Mouse (Mus musculus): Measurements from ENCODE around the gene Shisa7.
A peak's percentile ranks its signal among the peaks of the same experiment; 100 is the strongest.
"Not testable (repeated sequence)": the region's sequence is repeated elsewhere in the genome, so short reads cannot be mapped to it uniquely, and the experiment has no call there.

Gene Shisa7

GRCm38 (mm10) chr7:4844245-4844916 is at the start of gene Shisa7:
Shisa7 (minus strand) TSS chr7:4844696.
- peak; percentile 46 for DNase-seq

- no peak for DNase-seq
These were observed 42.2 kb upstream of the Shisa7 start for GRCm38 (mm10) chr7:4886680-4887079.

- not testable (repeated sequence) for DNase-seq
These were observed 34.5 kb upstream of the Shisa7 start for GRCm38 (mm10) chr7:4879036-4879435.

- no peak for DNase-seq
These were observed 33.7 kb upstream of the Shisa7 start for GRCm38 (mm10) chr7:4878186-4878585.

- DNase-seq: no peak
These were observed 32.7 kb upstream of the Shisa7 start for GRCm38 (mm10) chr7:4877226-4877625.

GRCm38 (mm10) chr7:4876753-4877221 is 32.3 kb upstream of the Shisa7 start, which contains the start of gene Isoc2a:
Isoc2a (plus strand) TSS chr7:4877153.
- DNase-seq: peak; percentile 94

GRCm38 (mm10) chr7:4870133-4870532 is 25.6 kb upstream of the Shisa7 start, which contains the start of gene Isoc2b:
Isoc2b (minus strand) TSS chr7:4870258.
- no peak for DNase-seq

- DNase-seq: no peak
These were observed 22.2 kb upstream of the Shisa7 start for GRCm38 (mm10) chr7:4866631-4867180.

GRCm38 (mm10) chr7:4865579-4866493 is 21.3 kb upstream of the Shisa7 start:
- DNase-seq: peak; percentile 98

- peak; percentile 61 for DNase-seq
These were observed 20.6 kb upstream of the Shisa7 start for GRCm38 (mm10) chr7:4865090-4865489.

- DNase-seq: no peak
These were observed 19.8 kb upstream of the Shisa7 start for GRCm38 (mm10) chr7:4864130-4864845.

GRCm38 (mm10) chr7:4863541-4864080 is 19.1 kb upstream of the Shisa7 start:
- DNase-seq: no peak

GRCm38 (mm10) chr7:4863041-4863440 is 18.5 kb upstream of the Shisa7 start:
- peak; percentile 62 for DNase-seq

GRCm38 (mm10) chr7:4860926-4861325 is 16.4 kb upstream of the Shisa7 start:
- DNase-seq: not testable (repeated sequence)

- DNase-seq: no peak
These were observed 15.0 kb upstream of the Shisa7 start for GRCm38 (mm10) chr7:4859418-4859978.

- no peak for DNase-seq
These were observed 12.8 kb upstream of the Shisa7 start for GRCm38 (mm10) chr7:4857321-4857720.

- DNase-seq: no peak
These were observed 12.0 kb upstream of the Shisa7 start for GRCm38 (mm10) chr7:4856508-4856907.

- DNase-seq: no peak
These were observed 9.1 kb upstream of the Shisa7 start for GRCm38 (mm10) chr7:4853613-4854012.

- DNase-seq: no peak
These were observed 6.8 kb upstream of the Shisa7 start for GRCm38 (mm10) chr7:4851315-4851688.

GRCm38 (mm10) chr7:4850621-4851314 is 6.3 kb upstream of the Shisa7 start:
- DNase-seq: no peak

- DNase-seq: no peak
These were observed 4.9 kb upstream of the Shisa7 start for GRCm38 (mm10) chr7:4849372-4849771.

Measured in cerebellum, adult 9-11 months (tissue).